Mouse (Mus musculus) stomach, embryonic 16.5 days (tissue): ENCODE measurements around the gene 4930568D16Rik. TPM values are rescaled to one million over a fixed set of nuclear protein-coding genes. Genes with fewer than 3 reads are reported as not detected.

Source experiments
- ATAC-seq: fragments of 200-750 bp; cut with Nextera tagmentation; 2 replicates; pipeline ENCODE4 v1.8.0; 2017; ENCODE audit warnings: moderate number of reproducible peaks, moderate TSS enrichment; ENCODE audit not compliant: insufficient read depth, low FRiP score
- H3K27ac ChIP-seq: fragments of 300-500 bp; sonication (generic); 2 replicates; pipeline ENCODE4 v1.5.1; 2014; ENCODE audit warnings: low read length
- H3K27me3 ChIP-seq: fragments of 300-500 bp; sonication (generic); 2 replicates; pipeline ENCODE4 v1.6.1; 2014; ENCODE audit warnings: low read length, control low read depth, mixed read lengths; ENCODE audit not compliant: control insufficient read depth, insufficient read depth
- H3K36me3 ChIP-seq: fragments of 300-500 bp; sonication (generic); 2 replicates; pipeline ENCODE4 v1.6.1; 2014; ENCODE audit warnings: low read length; ENCODE audit not compliant: control insufficient read depth, insufficient read depth
- H3K4me1 ChIP-seq: fragments of 300-500 bp; sonication (generic); 2 replicates; pipeline ENCODE4 v1.6.1; 2014; ENCODE audit warnings: low read length, control low read depth, mixed read lengths; ENCODE audit not compliant: control insufficient read depth, insufficient read depth
- H3K4me2 ChIP-seq: fragments of 300-500 bp; sonication (generic); 2 replicates; pipeline ENCODE4 v1.6.1; 2014; ENCODE audit warnings: low read depth, low read length, mixed read lengths
- H3K4me3 ChIP-seq: fragments of 300-500 bp; sonication (generic); replicated peaks from 2 replicates; pipeline ENCODE4 v1.5.1; 2014; ENCODE audit warnings: mild to moderate bottlenecking, low read length
- H3K9ac ChIP-seq: fragments of 300-500 bp; sonication (generic); 2 replicates; pipeline ENCODE4 v1.6.1; 2014; ENCODE audit warnings: low read length
- H3K9me3 ChIP-seq: fragments of 300-500 bp; sonication (generic); replicated peaks from 2 replicates; pipeline ENCODE4 v1.6.1; 2016; ENCODE audit warnings: low read length, control low read depth; ENCODE audit not compliant: control insufficient read depth
- WGBS: fragments of 180-500 bp; shearing (Covaris S2); extraction: QIAGEN DNeasy Blood & Tissue Kit; methylation state at CpG from one replicate; pipeline ENCODE4 v1.1.7; 2014; 5-methylcytosine and 5-hydroxymethylcytosine counted together
- polyA plus RNA-seq: library from polyadenylated mRNA; unstranded; fragments of >200 nt; fragmentation: Nextera tagmentation; extraction: Ambion mirVana; gene quantifications from 2 replicates; pipeline ENCODE4 v1.2.1, GENCODE M21; 2015

Gene 4930568D16Rik
- polyA plus RNA-seq, 1 experiment from 2014 or later, result not detected

DNA sequence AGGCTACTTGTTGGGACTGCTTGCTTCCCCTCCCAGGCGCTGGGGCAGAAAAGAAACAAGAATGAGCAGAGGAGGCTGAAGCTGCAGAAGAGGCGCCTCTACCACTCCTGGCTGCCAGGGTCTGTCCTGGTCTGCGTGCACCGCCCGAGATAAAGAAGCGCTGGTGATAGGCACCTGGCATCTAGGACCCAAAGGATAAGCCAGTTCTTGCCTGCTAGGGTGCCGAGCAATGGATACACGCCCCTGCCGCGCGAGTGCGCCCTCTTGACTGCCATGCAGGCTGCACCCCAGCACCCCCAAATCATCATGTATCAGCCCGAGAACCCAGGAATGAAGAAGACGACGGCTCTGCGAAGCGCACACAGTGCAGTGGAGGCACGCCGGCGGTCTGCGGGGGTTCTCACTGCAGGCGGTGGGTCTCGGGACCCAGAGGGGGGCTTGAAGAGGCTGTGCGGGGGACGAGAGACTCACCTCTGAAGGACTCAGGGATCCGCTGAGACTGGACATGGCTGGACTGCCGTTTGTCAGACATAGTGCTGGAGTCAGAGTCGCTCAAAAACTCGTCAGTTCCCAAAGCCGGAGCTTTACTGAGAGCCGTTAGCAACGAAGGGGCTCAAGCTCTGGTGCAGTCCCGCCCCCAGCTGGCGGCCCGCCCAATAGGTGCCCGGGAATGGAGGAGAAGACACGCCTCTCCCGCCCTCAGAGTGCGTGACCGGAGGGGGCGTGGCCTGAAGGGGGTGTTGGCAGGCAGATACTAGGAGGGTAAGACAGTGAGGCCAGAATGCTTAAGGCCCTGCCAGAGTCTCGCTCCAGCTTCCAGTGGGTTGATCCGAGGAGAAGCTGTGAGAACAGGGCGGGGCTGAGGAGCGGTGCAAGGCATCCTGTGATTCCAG lies 30.9 kb downstream of the 4930568D16Rik start, which contains the start of gene Stom:
Gene Stom (minus strand): TSS at position 589 of the 893 bp plus-strand sequence.
- peak within 1 kb of the TSS; percentile 96 for H3K4me2 ChIP-seq
- peak; percentile 97 for ATAC-seq
- H3K9me3 ChIP-seq, result no peaks in the 10 kb centered on the region
- peaks cover 27% of the 10 kb centered on the region for H3K4me1 ChIP-seq
- H3K27ac ChIP-seq, result peak within 1 kb of the TSS; percentile 94
- peak within 1 kb of the TSS; percentile 84 for H3K4me3 ChIP-seq
- WGBS, result under 1% methylated on average over 45 of the region's 45 CpGs
- H3K9ac ChIP-seq, result peak within 1 kb of the TSS; percentile 93
- H3K36me3 ChIP-seq, result no peaks in the 10 kb centered on the region
- no peaks in the 10 kb centered on the region for H3K27me3 ChIP-seq

DNA sequence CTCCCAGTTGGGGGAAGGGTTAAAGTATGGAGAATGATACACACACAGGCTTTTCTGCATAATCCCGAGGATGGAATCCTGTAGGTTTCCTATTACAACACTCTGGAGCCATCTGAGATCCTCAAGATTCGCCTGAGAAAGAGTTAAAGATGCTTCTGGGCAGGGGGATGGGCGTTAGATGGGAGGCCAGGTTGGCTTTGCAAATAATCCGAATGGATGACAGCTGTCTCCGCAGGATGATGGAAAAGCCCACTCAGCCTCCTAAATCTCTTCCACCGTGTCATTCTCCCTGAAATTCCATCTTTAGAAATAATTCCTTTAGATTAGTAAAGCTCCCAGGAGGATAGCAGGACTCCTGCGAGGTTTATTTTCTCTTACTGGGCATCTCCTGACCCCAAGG lies 31.9 kb downstream of the 4930568D16Rik start:
- H3K4me1 ChIP-seq, result peaks cover 27% of the 10 kb centered on the region
- no peaks in the 10 kb centered on the region for H3K27me3 ChIP-seq
- H3K4me3 ChIP-seq, result peak overlapping the region; percentile 84
- no peaks in the 10 kb centered on the region for H3K9me3 ChIP-seq
- no peak for ATAC-seq
- peak overlapping the region; percentile 96 for H3K4me2 ChIP-seq
- WGBS, result 11% methylated on average over 7 of the region's 7 CpGs
- H3K9ac ChIP-seq, result peak overlapping the region; percentile 93
- no peaks in the 10 kb centered on the region for H3K36me3 ChIP-seq
- H3K27ac ChIP-seq, result peak overlapping the region; percentile 94

DNA sequence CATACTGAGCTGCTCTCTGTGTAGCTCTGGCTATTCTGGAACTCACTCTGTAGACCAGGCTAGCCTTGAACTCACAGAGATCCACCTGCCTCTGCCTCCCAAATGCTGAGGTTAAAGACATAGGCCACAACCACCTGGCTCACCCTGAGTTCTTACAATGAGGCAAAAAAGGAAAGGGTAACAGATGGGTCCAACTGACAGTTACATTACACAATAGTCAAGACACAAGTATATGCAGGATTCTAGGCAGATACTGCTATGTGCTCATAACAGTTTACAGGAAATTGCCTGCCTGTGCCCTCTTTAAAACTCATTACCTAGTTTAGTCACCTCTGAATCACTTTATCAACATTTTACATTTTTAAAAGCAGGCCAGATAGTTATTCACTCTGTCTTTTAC lies 33.9 kb downstream of the 4930568D16Rik start:
- Histone ChIP-seq H3K4me3 (no peak overlapping the region), H3K36me3 (no peaks in the 10 kb centered on the region), H3K27me3 (no peaks in the 10 kb centered on the region), H3K27ac (no peak overlapping the region), H3K9ac (no peak overlapping the region), H3K9me3 (no peaks in the 10 kb centered on the region), H3K4me2 (no peak overlapping the region), H3K4me1 (peaks cover 25% of the 10 kb centered on the region)
- no peak for ATAC-seq

- ATAC-seq, result no peak
- Histone ChIP-seq H3K27ac (no peak overlapping the region), H3K4me3 (no peak overlapping the region), H3K4me1 (peaks cover 22% of the 10 kb centered on the region), H3K9ac (no peak overlapping the region), H3K27me3 (no peaks in the 10 kb centered on the region), H3K36me3 (no peaks in the 10 kb centered on the region), H3K4me2 (no peak overlapping the region), H3K9me3 (no peaks in the 10 kb centered on the region)
- 67% methylated on average over 2 of the region's 2 CpGs for WGBS
These were observed 36.3 kb downstream of the 4930568D16Rik start for GRCm38 (mm10) chr2:35331205-35331604.

DNA sequence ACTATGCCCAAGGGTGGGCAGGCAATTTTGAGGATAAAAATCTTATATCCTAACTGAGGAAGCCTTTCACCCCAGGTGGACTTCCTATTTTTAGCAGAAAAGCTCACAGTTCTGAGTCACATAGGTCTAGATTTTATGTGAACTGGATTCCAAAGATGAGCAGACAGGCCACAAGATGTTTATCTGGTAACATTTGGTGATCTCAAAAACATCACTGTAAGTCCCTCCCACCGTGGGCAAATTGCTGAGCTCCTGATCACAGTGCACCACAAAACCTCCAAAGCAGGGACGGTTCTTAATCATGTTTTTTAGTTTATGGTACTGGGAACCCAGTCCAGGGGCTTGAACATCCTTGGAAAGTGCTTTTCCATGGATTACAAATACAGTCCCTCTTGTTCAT lies 38.5 kb downstream of the 4930568D16Rik start:
- Histone ChIP-seq H3K36me3 (no peaks in the 10 kb centered on the region), H3K4me3 (no peak overlapping the region), H3K9ac (no peak overlapping the region), H3K4me2 (no peak overlapping the region), H3K27ac (no peak overlapping the region), H3K27me3 (no peaks in the 10 kb centered on the region), H3K4me1 (peaks cover 8% of the 10 kb centered on the region), H3K9me3 (no peaks in the 10 kb centered on the region)
- no peak for ATAC-seq
- 87% methylated on average over 2 of the region's 2 CpGs for WGBS

DNA sequence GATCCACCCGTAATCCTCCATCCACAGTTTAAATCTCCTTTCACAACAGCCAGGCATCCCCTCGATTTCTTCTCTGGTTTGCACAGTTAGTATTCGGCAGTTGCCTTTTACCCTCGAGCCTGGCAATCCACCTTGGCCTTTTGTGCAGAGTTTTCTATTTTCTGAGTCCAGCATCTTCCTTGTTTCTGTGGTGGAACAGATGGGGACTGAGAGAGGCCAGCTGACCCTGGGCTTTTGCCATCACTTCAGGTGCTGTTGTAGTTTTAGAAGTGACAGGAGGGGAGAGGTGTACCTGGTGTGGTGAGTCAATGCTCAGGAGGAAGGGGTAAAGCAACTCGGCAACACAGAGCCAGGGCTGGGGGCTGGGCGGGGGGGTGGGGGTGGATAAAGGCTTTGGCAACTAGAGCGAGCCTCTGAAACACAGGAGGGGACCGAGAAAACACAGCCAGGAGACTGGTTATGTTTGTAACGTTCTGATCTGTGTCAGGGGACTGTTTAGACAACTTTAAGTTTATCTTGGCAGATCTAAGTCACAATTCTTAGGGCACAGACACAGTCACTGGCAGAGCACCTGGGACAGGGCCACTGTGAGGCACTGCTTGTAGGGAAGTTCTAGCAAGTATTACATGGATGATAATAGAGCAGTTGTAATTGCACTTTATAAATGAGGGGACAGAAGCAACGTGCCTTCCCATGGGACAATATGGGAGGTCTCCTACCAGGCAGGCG lies 39.3 kb downstream of the 4930568D16Rik start:
- Histone ChIP-seq H3K9me3 (no peaks in the 10 kb centered on the region), H3K9ac (0 out of 2 replicates have a peak overlapping the region, but pooled peaks have one; percentile 5), H3K4me3 (no peak overlapping the region), H3K36me3 (no peaks in the 10 kb centered on the region), H3K27ac (peak overlapping the region; percentile 12; the same call in 1 of the 2 replicates), H3K4me2 (no peak overlapping the region), H3K27me3 (no peaks in the 10 kb centered on the region), H3K4me1 (peaks cover 7% of the 10 kb centered on the region; the same call in 1 of the 2 replicates)
- no peak for ATAC-seq
- 39% methylated on average over 11 of the region's 11 CpGs for whole genome bisulfite sequencing

GRCm38 (mm10) chr2:35327583-35327982 lies 39.9 kb downstream of the 4930568D16Rik start:
- no peak for ATAC-seq
- no peak overlapping the region for H3K9ac ChIP-seq
- H3K36me3 ChIP-seq, result no peaks in the 10 kb centered on the region
- no peak overlapping the region; the same call in 1 of the 2 replicates for H3K4me2 ChIP-seq
- H3K27me3 ChIP-seq, result no peaks in the 10 kb centered on the region
- H3K27ac ChIP-seq, result no peak overlapping the region
- no peaks in the 10 kb centered on the region for H3K9me3 ChIP-seq
- peaks cover 13% of the 10 kb centered on the region; the same call in 1 of the 2 replicates for H3K4me1 ChIP-seq
- H3K4me3 ChIP-seq, result no peak overlapping the region
- WGBS, result 60% methylated on average over 10 of the region's 10 CpGs

DNA sequence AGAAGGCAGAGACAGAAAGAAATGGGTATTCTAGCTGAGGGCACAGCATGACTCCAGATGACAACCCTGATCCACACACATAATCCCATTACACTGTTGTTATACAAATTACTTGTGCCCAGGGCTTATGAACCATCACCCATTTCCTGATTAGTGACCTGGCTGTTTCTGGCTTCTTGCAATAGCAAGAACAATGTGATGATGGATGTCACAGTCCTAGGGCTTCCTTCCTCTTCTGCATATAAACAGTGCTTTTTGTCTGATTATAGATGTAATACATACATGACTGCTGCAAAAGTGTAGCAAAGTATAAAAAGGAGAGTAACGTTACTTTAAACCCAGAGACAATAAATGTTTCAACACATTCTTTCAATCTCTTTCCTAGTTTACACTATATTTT lies 40.6 kb downstream of the 4930568D16Rik start:
- H3K9ac ChIP-seq, result no peak overlapping the region
- no peaks in the 10 kb centered on the region for H3K36me3 ChIP-seq
- H3K4me1 ChIP-seq, result peaks cover 13% of the 10 kb centered on the region; the same call in 1 of the 2 replicates
- no peak overlapping the region for H3K27ac ChIP-seq
- H3K9me3 ChIP-seq, result no peaks in the 10 kb centered on the region
- ATAC-seq, result no peak
- H3K27me3 ChIP-seq, result no peaks in the 10 kb centered on the region
- no peak overlapping the region for H3K4me2 ChIP-seq
- WGBS, result 49% methylated on average over 1 of the region's 1 CpGs
- H3K4me3 ChIP-seq, result no peak overlapping the region

DNA sequence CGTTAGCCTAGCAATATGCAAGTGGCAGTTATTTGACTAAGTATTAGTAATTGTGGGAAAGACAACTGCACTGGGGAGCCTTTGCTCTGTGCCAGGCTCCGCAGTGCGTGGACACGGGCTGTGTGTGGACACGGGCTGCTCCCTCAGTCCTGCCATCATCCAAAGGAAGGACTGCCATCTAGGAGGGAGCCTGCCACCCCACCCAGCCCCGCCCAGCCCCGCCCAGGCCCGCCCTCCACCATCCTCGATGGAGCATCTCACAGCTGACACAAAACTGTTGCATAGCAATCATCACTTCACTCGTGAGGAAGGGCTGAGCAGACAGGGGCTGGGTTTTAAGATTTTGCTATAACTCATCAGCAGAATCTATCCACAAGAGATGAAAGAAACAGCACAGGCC lies 41.6 kb downstream of the 4930568D16Rik start:
- no peak for ATAC-seq
- no peaks in the 10 kb centered on the region for H3K36me3 ChIP-seq
- H3K4me3 ChIP-seq, result no peak overlapping the region
- WGBS, result 63% methylated on average over 10 of the region's 10 CpGs
- H3K9me3 ChIP-seq, result no peaks in the 10 kb centered on the region
- no peaks in the 10 kb centered on the region for H3K27me3 ChIP-seq
- H3K4me2 ChIP-seq, result no peak overlapping the region
- H3K27ac ChIP-seq, result 0 out of 2 replicates have a peak overlapping the region, but pooled peaks have one; percentile 8
- no peak overlapping the region for H3K9ac ChIP-seq
- H3K4me1 ChIP-seq, result peaks cover 13% of the 10 kb centered on the region; the same call in 1 of the 2 replicates
